Mouse (Mus musculus) testis, adult 2 months (tissue): ENCODE results near the gene Ppp1r1b.

Experiments used
- CTCF ChIP-seq: fragments of 200-500 bp; IDR thresholded peaks from 2 replicates; pipeline ENCODE4 v1.5.1; 2012; ENCODE audit warnings: low read depth, mild to moderate bottlenecking, inconsistent platforms, low read length, moderate library complexity; ENCODE audit not compliant: control insufficient read depth, insufficient read depth, insufficient replicate concordance
- POLR2A ChIP-seq: fragments of 200-500 bp; IDR thresholded peaks from 2 replicates; pipeline ENCODE4 v1.6.1; 2012; ENCODE audit warnings: low read depth, mild to moderate bottlenecking, inconsistent platforms, low read length, moderate library complexity; ENCODE audit not compliant: control insufficient read depth

- no peak for TF ChIP-seq POLR2A
- no peak for TF ChIP-seq CTCF
Observed at GRCm38 (mm10) chr11:98319120-98319519, 29.1 kb upstream of the Ppp1r1b start.
